Mouse (Mus musculus) mouse trophoblast stem cell (cell line): ENCODE results near the gene Vmn1r118.
"Not testable (repeated sequence)": the region's sequence is repeated elsewhere in the genome, so short reads cannot be mapped to it uniquely, and the experiment has no call there.

Experiments
- in situ Hi-C, 2 experiments: fragments of 300-500 bp; cut with MseI, MboI; formaldehyde crosslinking; loops; 2 replicates in 1 of 2; 3 replicates in 1 of 2; pipeline ENCODE4 v1.15.1; 2025

The Vmn1r118 gene

GRCm38 (mm10) chr7:20912247-20912646, at the start of gene Vmn1r118:
TSS of gene Vmn1r118 (minus strand) at chr7:20912347.
- in situ Hi-C loops: not testable (repeated sequence)

DNA sequence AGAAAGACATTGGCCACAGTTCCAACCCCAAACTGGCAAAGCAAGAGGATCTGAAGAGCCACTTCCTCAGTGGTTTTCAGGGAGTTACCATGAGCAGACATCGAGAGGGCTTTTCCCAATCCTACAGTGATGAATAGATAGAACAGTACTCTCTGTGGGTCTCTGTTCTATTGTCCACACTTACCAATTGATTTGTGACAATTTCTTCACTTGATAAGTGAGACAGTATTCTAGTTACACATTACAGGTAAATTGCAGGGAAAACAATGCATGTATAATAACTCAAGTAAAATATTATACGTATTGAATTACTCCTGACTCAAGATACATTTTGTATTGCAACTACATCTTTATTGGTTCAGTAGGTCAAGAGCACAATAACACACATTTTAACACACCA, 28.1 kb downstream of the Vmn1r118 start, which contains the start of gene Vmn1r117:
Vmn1r117 (minus strand) TSS at position 101 of the 400 bp plus-strand sequence.
- in situ Hi-C loops: not testable (repeated sequence)

- in situ Hi-C loops: not testable (repeated sequence)
These were observed 40.2 kb downstream of the Vmn1r118 start, which contains the start of gene Vmn1r116 for GRCm38 (mm10) chr7:20871956-20872355. TSS of gene Vmn1r116 (plus strand) at chr7:20872256.
